Mouse (Mus musculus): Measurements from ENCODE around the gene Spp2.

DNA sequence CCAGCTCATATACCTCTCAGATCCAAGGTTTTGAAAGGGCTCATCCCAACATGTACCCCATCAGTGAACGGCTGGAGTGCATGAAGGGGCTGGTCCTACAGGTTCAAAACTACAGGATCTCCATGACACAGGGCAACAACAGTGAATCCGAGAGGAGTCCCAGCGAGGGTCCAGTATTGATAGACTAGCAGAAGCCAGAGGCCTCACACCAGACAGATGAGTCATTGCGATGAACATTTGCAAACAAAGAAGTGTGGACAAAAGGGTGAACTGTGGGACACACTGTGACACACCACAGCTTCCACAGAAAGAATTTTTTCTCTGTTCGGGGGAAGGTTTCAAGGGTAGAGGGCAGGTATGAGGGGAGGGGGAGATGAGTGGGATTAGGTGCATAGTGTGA is 13.4 kb upstream of the Spp2 start:
- no peak for TF ChIP-seq GATA1 (IDR thresholded peaks at IDR 0.05; ENCODE audit: low read length)
- TF ChIP-seq TAL1 (IDR thresholded peaks at IDR 0.05; ENCODE audit: low read length), result no peak
